Comparison of ENCODE assay signal across 41 mouse cellular contexts in genomic region chr14:51382805-51383204, GRCm38 (mm10). TPM values are rescaled to one million over a fixed set of nuclear protein-coding genes. Genes with fewer than 3 reads are reported as not detected.
A peak's percentile ranks its signal among the peaks of the same experiment; 100 is the strongest.
DNase-seq lines count a peak whose midpoint lies in the region; ATAC-seq lines count a peak whose summit lies in the region.
"Had no signal": no experiment of that assay in that cellular context is flagged by ENCODE, and none has a peak within 500 bp of the region (broad histone marks: within the 10 kb centered on the region; RNA-seq: fewer than 3 reads in every experiment).

No protein-coding gene starts in this region.

- peaks cover 25% of the 10 kb centered on the region for H3K9me3 ChIP-seq in limb, embryonic 12.5 days
- peaks cover 2% of the 10 kb centered on the region; the same call in 1 of the 2 replicates for H3K9me3 ChIP-seq in limb, embryonic 10.5 days (replicated peaks)
- 0 out of 2 replicates have a peak, but pooled peaks cover 3% of the 10 kb centered on the region for H3K9me3 ChIP-seq in neural tube, embryonic 15.5 days (replicated peaks)
- H3K9me3 ChIP-seq: stomach, embryonic 15.5 days had no signal

- no peaks in the 10 kb centered on the region for H3K4me1 ChIP-seq in limb, embryonic 12.5 days (replicated peaks)
- no peaks in the 10 kb centered on the region for H3K4me1 ChIP-seq in limb, embryonic 10.5 days
- no peaks in the 10 kb centered on the region for H3K4me1 ChIP-seq in neural tube, embryonic 15.5 days
- H3K4me1 ChIP-seq: embryonic facial prominence, embryonic 13.5 days; hindbrain, embryonic 15.5 days; kidney, embryonic 15.5 days; limb, embryonic 15.5 days; liver, embryonic 15.5 days; midbrain, embryonic 10.5 days; midbrain, embryonic 15.5 days; neural tube, embryonic 13.5 days; stomach, embryonic 15.5 days had no signal

- peak; percentile 2 for DNase-seq in CD4-positive, CD25-positive, alpha-beta regulatory T cell, adult 2 months (ENCODE audit: low read depth, low spot score)
- DNase-seq in limb, embryonic 10.5 days (ENCODE audit: low spot score) = no peak
- DNase-seq in neural tube, embryonic 10.5 days (ENCODE audit: extremely low spot score, low spot score) = no peak
- DNase-seq: adrenal gland, postnatal 25 days; cerebellum, adult 11-12 months; cerebellum, adult 9-11 months; kidney, adult 18-20 months; kidney, postnatal 25 days; right cerebral cortex, postnatal 14 days had no signal

- H3K4me3 ChIP-seq in limb, embryonic 12.5 days (replicated peaks) = no peak overlapping the region
- no peak overlapping the region for H3K4me3 ChIP-seq in limb, embryonic 10.5 days
- H3K4me3 ChIP-seq in neural tube, embryonic 15.5 days (replicated peaks) = no peak overlapping the region
- H3K4me3 ChIP-seq: embryonic facial prominence, embryonic 13.5 days; hindbrain, embryonic 15.5 days; kidney, embryonic 15.5 days; layer of hippocampus, adult 2 months; left cerebral cortex, adult 2 months; limb, embryonic 15.5 days; liver, embryonic 15.5 days; midbrain, embryonic 10.5 days; midbrain, embryonic 15.5 days; neural tube, embryonic 13.5 days; stomach, embryonic 15.5 days had no signal

- H3K27me3 ChIP-seq in limb, embryonic 12.5 days = no peaks in the 10 kb centered on the region
- no peaks in the 10 kb centered on the region for H3K27me3 ChIP-seq in limb, embryonic 10.5 days (ENCODE audit: low read depth, poor library complexity, severe bottlenecking)
- H3K27me3 ChIP-seq in neural tube, embryonic 15.5 days (replicated peaks) = no peaks in the 10 kb centered on the region
- H3K27me3 ChIP-seq: embryonic facial prominence, embryonic 13.5 days; hindbrain, embryonic 15.5 days; kidney, embryonic 15.5 days; limb, embryonic 15.5 days; liver, embryonic 15.5 days; midbrain, embryonic 15.5 days; neural tube, embryonic 13.5 days; stomach, embryonic 15.5 days had no signal

- no peak overlapping the region for H3K4me2 ChIP-seq in limb, embryonic 12.5 days
- H3K4me2 ChIP-seq in neural tube, embryonic 15.5 days = no peak overlapping the region
- H3K4me2 ChIP-seq: embryonic facial prominence, embryonic 13.5 days; hindbrain, embryonic 15.5 days; kidney, embryonic 15.5 days; limb, embryonic 15.5 days; liver, embryonic 15.5 days; midbrain, embryonic 15.5 days; neural tube, embryonic 13.5 days; stomach, embryonic 15.5 days had no signal

- ATAC-seq in CD4-positive, CD25-positive, alpha-beta regulatory T cell, adult 4 months = no peak
- ATAC-seq in limb, embryonic 12.5 days (ENCODE audit: insufficient number of reproducible peaks, insufficient read depth, low FRiP score, low TSS enrichment, low read depth) = 0 out of 2 replicates have a peak, but pooled peaks have one; percentile 26
- ATAC-seq in neural tube, embryonic 15.5 days (ENCODE audit: low FRiP score) = peak; percentile 9; the same call in 1 of the 2 replicates
- no peak for ATAC-seq in erythroid progenitor cell, adult 5-6 weeks (replicated peaks; ENCODE audit: low FRiP score, poor library complexity, severe bottlenecking)
- ATAC-seq in frontal cortex, adult (ENCODE audit: low TSS enrichment) = no peak
- ATAC-seq: forebrain, embryonic 16.5 days; lung, postnatal 0 days; midbrain, embryonic 15.5 days had no signal

- WGBS in limb, embryonic 12.5 days = 93% methylated on average over 20 of the region's 20 CpGs
- 93% methylated on average over 20 of the region's 20 CpGs for WGBS in limb, embryonic 10.5 days
- WGBS in neural tube, embryonic 15.5 days = 97% methylated on average over 20 of the region's 20 CpGs

- H3K27ac ChIP-seq in limb, embryonic 12.5 days = no peak overlapping the region
- H3K27ac ChIP-seq in limb, embryonic 10.5 days = no peak overlapping the region
- no peak overlapping the region for H3K27ac ChIP-seq in neural tube, embryonic 15.5 days (replicated peaks)
- H3K27ac ChIP-seq: embryonic facial prominence, embryonic 13.5 days; hindbrain, embryonic 15.5 days; kidney, embryonic 15.5 days; layer of hippocampus, adult 2 months; left cerebral cortex, adult 2 months; limb, embryonic 15.5 days; liver, embryonic 15.5 days; macrophage; midbrain, embryonic 10.5 days; midbrain, embryonic 15.5 days; neural tube, embryonic 13.5 days; stomach, embryonic 15.5 days had no signal

- no peak overlapping the region for H3K9ac ChIP-seq in limb, embryonic 12.5 days (replicated peaks)
- H3K9ac ChIP-seq in neural tube, embryonic 15.5 days (replicated peaks) = no peak overlapping the region
- H3K9ac ChIP-seq: embryonic facial prominence, embryonic 13.5 days; hindbrain, embryonic 15.5 days; kidney, embryonic 15.5 days; limb, embryonic 15.5 days; liver, embryonic 15.5 days; midbrain, embryonic 15.5 days; neural tube, embryonic 13.5 days; stomach, embryonic 15.5 days had no signal

- no peaks in the 10 kb centered on the region for H3K36me3 ChIP-seq in limb, embryonic 12.5 days
- H3K36me3 ChIP-seq in limb, embryonic 10.5 days = no peaks in the 10 kb centered on the region
- H3K36me3 ChIP-seq in neural tube, embryonic 15.5 days = no peaks in the 10 kb centered on the region
- H3K36me3 ChIP-seq: embryonic facial prominence, embryonic 13.5 days; hindbrain, embryonic 15.5 days; kidney, embryonic 15.5 days; limb, embryonic 15.5 days; liver, embryonic 15.5 days; midbrain, embryonic 10.5 days; midbrain, embryonic 15.5 days; neural tube, embryonic 13.5 days; stomach, embryonic 15.5 days had no signal

RNA-seq across cellular contexts. Expression of gene Gm7247, which starts 21.2 kb away (rescaled TPM):
- not detected for polyA plus RNA-seq in CD4-positive, CD25-positive, alpha-beta regulatory T cell, adult 4 months (2017; shearing (Covaris generic))
- not detected in 2 replicates for polyA plus RNA-seq in limb, embryonic 12.5 days (2016; fragmentation: Nextera tagmentation; extraction: Ambion mirVana)
- polyA plus RNA-seq in limb, embryonic 10.5 days (2016; fragmentation: Nextera tagmentation; extraction: Ambion mirVana) = not detected in 2 replicates
- polyA plus RNA-seq in neural tube, embryonic 15.5 days (2015; fragmentation: Nextera tagmentation; extraction: Ambion mirVana) = not detected in 2 replicates
- not detected in 2 replicates for total RNA-seq in erythroid progenitor cell, adult 5-6 weeks (2015; ENCODE audit: low replicate concordance)
- not detected in 2 replicates for total RNA-seq in erythroid progenitor cell, adult 5-6 weeks (2017; ENCODE audit: low replicate concordance)
- total RNA-seq: adrenal gland, adult 18-20 months; adrenal gland, postnatal 25 days; common myeloid progenitor, adult 5-6 weeks; gastrocnemius, adult 8-10 months; gastrocnemius, postnatal 4 days; heart, adult 8-10 months; hematopoietic stem cell, adult 5-6 weeks; layer of hippocampus, adult 2 months; layer of hippocampus, postnatal 14 days; left cerebral cortex, adult 2 months; left cerebral cortex, postnatal 36 days had no signal
- polyA plus RNA-seq: embryonic facial prominence, embryonic 13.5 days; forebrain, embryonic 11.5 days; forebrain, embryonic 16.5 days; heart, embryonic 16.5 days; hindbrain, embryonic 15.5 days; intestine, embryonic 14.5 days; kidney, embryonic 15.5 days; limb, embryonic 15.5 days; liver, embryonic 15.5 days; lung, postnatal 0 days; macrophage; midbrain, embryonic 10.5 days; midbrain, embryonic 15.5 days; neural tube, embryonic 13.5 days; small intestine, adult 2 months; stomach, embryonic 15.5 days; thymus, postnatal 0 days had no signal

RNA-seq across cellular contexts. Expression of gene Vmn2r88, which starts 27.8 kb away (rescaled TPM):
- polyA plus RNA-seq in CD4-positive, CD25-positive, alpha-beta regulatory T cell, adult 4 months (2017; shearing (Covaris generic)) = not detected
- not detected in 2 replicates for polyA plus RNA-seq in limb, embryonic 12.5 days (2016; fragmentation: Nextera tagmentation; extraction: Ambion mirVana)
- polyA plus RNA-seq in limb, embryonic 10.5 days (2016; fragmentation: Nextera tagmentation; extraction: Ambion mirVana) = not detected in 2 replicates
- polyA plus RNA-seq in neural tube, embryonic 15.5 days (2015; fragmentation: Nextera tagmentation; extraction: Ambion mirVana) = not detected in 2 replicates
- total RNA-seq in erythroid progenitor cell, adult 5-6 weeks (2015; ENCODE audit: low replicate concordance) = not detected in 2 replicates
- total RNA-seq in erythroid progenitor cell, adult 5-6 weeks (2017; ENCODE audit: low replicate concordance) = not detected in 2 replicates
- total RNA-seq: adrenal gland, adult 18-20 months; adrenal gland, postnatal 25 days; common myeloid progenitor, adult 5-6 weeks; gastrocnemius, adult 8-10 months; gastrocnemius, postnatal 4 days; heart, adult 8-10 months; hematopoietic stem cell, adult 5-6 weeks; layer of hippocampus, adult 2 months; layer of hippocampus, postnatal 14 days; left cerebral cortex, adult 2 months; left cerebral cortex, postnatal 36 days had no signal
- polyA plus RNA-seq: embryonic facial prominence, embryonic 13.5 days; forebrain, embryonic 11.5 days; forebrain, embryonic 16.5 days; heart, embryonic 16.5 days; hindbrain, embryonic 15.5 days; intestine, embryonic 14.5 days; kidney, embryonic 15.5 days; limb, embryonic 15.5 days; liver, embryonic 15.5 days; lung, postnatal 0 days; macrophage; midbrain, embryonic 10.5 days; midbrain, embryonic 15.5 days; neural tube, embryonic 13.5 days; small intestine, adult 2 months; stomach, embryonic 15.5 days; thymus, postnatal 0 days had no signal

Comparison
In these comparisons a context has a peak if more than half of its experiments do, and no peak if none do; other contexts are left out.
1. ATAC-seq: peak in limb, embryonic 12.5 days (single experiment) and neural tube, embryonic 15.5 days (single experiment); none in CD4-positive, CD25-positive, alpha-beta regulatory T cell, adult 4 months (single experiment), erythroid progenitor cell, adult 5-6 weeks (single experiment) and frontal cortex, adult (single experiment).